Mouse (Mus musculus) embryonic facial prominence, embryonic 14.5 days (tissue): ENCODE measurements around the gene Entpd1. TPM values are rescaled to one million over a fixed set of nuclear protein-coding genes. Genes with fewer than 3 reads are reported as not detected.
A peak's percentile ranks its signal among the peaks of the same experiment; 100 is the strongest.

Experiments
- ATAC-seq: fragments of 200-750 bp; cut with Nextera tagmentation; 2 replicates; pipeline ENCODE4 v1.8.0; 2017; ENCODE audit warnings: low read depth, moderate number of reproducible peaks, moderate TSS enrichment
- DNase-seq: peaks from one replicate; pipeline ENCODE4 v3.0.0-alpha.2; 2015; ENCODE audit warnings: low spot score
- H3K27ac ChIP-seq: fragments of 300-500 bp; sonication (generic); replicated peaks from 2 replicates; pipeline ENCODE4 v1.5.1; 2014; ENCODE audit warnings: low read depth, mild to moderate bottlenecking, low read length, moderate library complexity
- H3K27me3 ChIP-seq: fragments of 300-500 bp; sonication (generic); replicated peaks from 2 replicates; pipeline ENCODE4 v1.6.1; 2014; ENCODE audit warnings: low read length; ENCODE audit not compliant: control insufficient read depth, insufficient read depth
- H3K36me3 ChIP-seq: fragments of 300-500 bp; sonication (generic); 2 replicates; pipeline ENCODE4 v1.6.1; 2014; ENCODE audit warnings: low read length, mixed read lengths; ENCODE audit not compliant: control insufficient read depth, insufficient read depth
- H3K4me1 ChIP-seq: fragments of 300-500 bp; sonication (generic); 2 replicates; pipeline ENCODE4 v1.6.1; 2014; ENCODE audit warnings: antibody characterized with exemption, low read length; ENCODE audit not compliant: control insufficient read depth, insufficient read depth
- H3K4me2 ChIP-seq: fragments of 300-500 bp; sonication (generic); 2 replicates; pipeline ENCODE4 v1.6.1; 2014; ENCODE audit warnings: low read depth, mild to moderate bottlenecking, low read length, moderate library complexity, mixed read lengths
- H3K4me3 ChIP-seq: fragments of 300-500 bp; sonication (generic); 2 replicates; pipeline ENCODE4 v1.5.1; 2014; ENCODE audit warnings: low read depth, mild to moderate bottlenecking, low read length
- H3K9ac ChIP-seq: fragments of 300-500 bp; sonication (generic); 2 replicates; pipeline ENCODE4 v1.6.1; 2014; ENCODE audit warnings: low read depth, mild to moderate bottlenecking, low read length, moderate library complexity, mixed read lengths
- H3K9me3 ChIP-seq: fragments of 300-500 bp; sonication (generic); 2 replicates; pipeline ENCODE4 v1.6.1; 2016; ENCODE audit warnings: low read length; ENCODE audit not compliant: control insufficient read depth
- WGBS: fragments of 180-500 bp; shearing (Covaris S2); extraction: QIAGEN DNeasy Blood & Tissue Kit; methylation state at CpG from one replicate; pipeline ENCODE4 v1.1.7; 2014; 5-methylcytosine and 5-hydroxymethylcytosine counted together
- polyA plus RNA-seq: library from polyadenylated mRNA; unstranded; fragments of >200 nt; fragmentation: Nextera tagmentation; extraction: Ambion mirVana; gene quantifications from 2 replicates; pipeline ENCODE4 v1.2.1, GENCODE M21; 2014

The Entpd1 gene
- polyA plus RNA-seq, 1 experiment from 2014 or later = 18.3 TPM

DNA sequence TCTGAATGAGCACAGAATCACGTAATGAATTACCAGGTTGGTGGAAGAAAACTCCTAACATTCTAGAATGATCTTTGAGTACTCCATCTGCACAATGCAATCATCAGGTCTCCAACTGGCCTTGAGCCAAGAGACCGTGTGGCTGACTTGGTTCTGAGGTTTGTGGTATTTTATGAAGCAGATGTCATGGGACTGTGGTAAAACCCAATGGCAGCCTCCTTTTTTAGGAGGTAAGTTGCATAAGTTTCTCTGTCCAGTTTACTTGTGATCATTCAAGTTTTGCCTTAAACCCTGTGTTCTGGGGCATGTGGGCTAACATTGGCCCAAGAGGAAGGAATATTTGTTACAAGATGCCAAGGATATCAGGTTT lies 176.5 kb downstream of the Entpd1 start:
- no peaks in the 10 kb centered on the region for H3K4me1 ChIP-seq
- 70% methylated on average over 2 of the region's 2 CpGs for WGBS
- no peak overlapping the region for H3K4me3 ChIP-seq
- no peaks in the 10 kb centered on the region for H3K36me3 ChIP-seq
- ATAC-seq (no peak), DNase-seq (peak; percentile 10)
- no peak overlapping the region for H3K27ac ChIP-seq
- H3K9ac ChIP-seq = no peak overlapping the region
- no peaks in the 10 kb centered on the region for H3K27me3 ChIP-seq
- no peak overlapping the region for H3K4me2 ChIP-seq
- no peaks in the 10 kb centered on the region for H3K9me3 ChIP-seq

Other genes starting within 250 kb of the Entpd1 start
- 54.1 and 57.5 TPM in 2 replicates for gene Sorbs1, start 98.6 kb upstream of the Entpd1 start, polyA plus RNA-seq
- gene Aldh18a1, start 23.9 kb upstream of the Entpd1 start, polyA plus RNA-seq = 62.5 and 73.1 TPM in 2 replicates
- gene Tctn3, start 133 bp upstream of the Entpd1 start, polyA plus RNA-seq = 10.5 and 11.6 TPM in 2 replicates
- gene Cc2d2b, start 136.4 kb downstream of the Entpd1 start, polyA plus RNA-seq = not detected in 2 replicates
- 7.8 and 9.4 TPM in 2 replicates for gene Ccnj, start 218.9 kb downstream of the Entpd1 start, polyA plus RNA-seq